Mouse (Mus musculus): Measurements from ENCODE around the gene Pafah1b2. TPM values are rescaled to one million over a fixed set of nuclear protein-coding genes. Genes with fewer than 3 reads are reported as not detected.
A peak's percentile ranks its signal among the peaks of the same experiment; 100 is the strongest.

Gene Pafah1b2
- polyA plus RNA-seq, 1 experiment from 2014 or later, result 326 TPM

GRCm38 (mm10) chr9:45958851-45959250, 53.6 kb downstream of the Pafah1b2 start:
- Histone ChIP-seq H3K9me3 (no peaks in the 10 kb centered on the region), H3K4me1 (peaks cover 26% of the 10 kb centered on the region), H3K27me3 (replicated peaks) (no peaks in the 10 kb centered on the region), H3K4me3 (no peak overlapping the region), H3K9ac (no peak overlapping the region), H3K36me3 (peaks cover 32% of the 10 kb centered on the region), H3K4me2 (replicated peaks) (no peak overlapping the region), H3K27ac (no peak overlapping the region)
- no peak for ATAC-seq (ENCODE audit: low FRiP score, low read depth)
- WGBS, result 54% methylated on average over 4 of the region's 4 CpGs

- no peak for ATAC-seq (ENCODE audit: low FRiP score, low read depth)
- WGBS, result 66% methylated on average over 7 of the region's 7 CpGs
- Histone ChIP-seq H3K9ac (no peak overlapping the region), H3K4me3 (no peak overlapping the region), H3K9me3 (no peaks in the 10 kb centered on the region), H3K27ac (no peak overlapping the region), H3K4me2 (replicated peaks) (no peak overlapping the region), H3K36me3 (peaks cover 25% of the 10 kb centered on the region), H3K27me3 (replicated peaks) (no peaks in the 10 kb centered on the region), H3K4me1 (peaks cover 33% of the 10 kb centered on the region)
These were observed 54.3 kb downstream of the Pafah1b2 start for GRCm38 (mm10) chr9:45958023-45958670.

- peak within 1 kb of the TSS; percentile 89 for H3K4me3 ChIP-seq
- peak; percentile 98 for ATAC-seq (ENCODE audit: low FRiP score, low read depth)
- under 1% methylated on average over 48 of the region's 48 CpGs for WGBS
- peak within 1 kb of the TSS; percentile 95 for H3K4me2 ChIP-seq (replicated peaks)
- no peaks in the 10 kb centered on the region for H3K27me3 ChIP-seq (replicated peaks)
- H3K27ac ChIP-seq, result peak within 1 kb of the TSS; percentile 39
- peaks cover 16% of the 10 kb centered on the region for H3K36me3 ChIP-seq
- H3K4me1 ChIP-seq, result peaks cover 34% of the 10 kb centered on the region
- no peaks in the 10 kb centered on the region for H3K9me3 ChIP-seq
- peak within 1 kb of the TSS; percentile 94 for H3K9ac ChIP-seq
These were observed 57.2 kb downstream of the Pafah1b2 start, which contains the start of gene Sidt2 for GRCm38 (mm10) chr9:45955107-45955963. Sidt2 (minus strand) TSS chr9:45955258.

- peaks cover 24% of the 10 kb centered on the region for H3K36me3 ChIP-seq
- peak overlapping the region; percentile 39 for H3K27ac ChIP-seq
- H3K9ac ChIP-seq, result peak overlapping the region; percentile 94
- H3K9me3 ChIP-seq, result no peaks in the 10 kb centered on the region
- H3K4me1 ChIP-seq, result peaks cover 34% of the 10 kb centered on the region
- peak overlapping the region; percentile 95 for H3K4me2 ChIP-seq (replicated peaks)
- 1% methylated on average over 61 of the region's 63 CpGs for WGBS
- H3K4me3 ChIP-seq, result peak overlapping the region; percentile 89
- no peaks in the 10 kb centered on the region for H3K27me3 ChIP-seq (replicated peaks)
- ATAC-seq (ENCODE audit: low FRiP score, low read depth), result peak; percentile 39; the same call in 1 of the 2 replicates
These were observed 58.0 kb downstream of the Pafah1b2 start for GRCm38 (mm10) chr9:45954294-45955106.

GRCm38 (mm10) chr9:45953511-45954293, 58.8 kb downstream of the Pafah1b2 start:
- WGBS, result 70% methylated on average over 13 of the region's 13 CpGs
- Histone ChIP-seq H3K4me2 (replicated peaks) (peak overlapping the region; percentile 95), H3K27ac (no peak overlapping the region), H3K4me1 (peaks cover 33% of the 10 kb centered on the region), H3K9me3 (no peaks in the 10 kb centered on the region), H3K27me3 (replicated peaks) (no peaks in the 10 kb centered on the region), H3K4me3 (peak overlapping the region; percentile 89), H3K36me3 (peaks cover 30% of the 10 kb centered on the region), H3K9ac (peak overlapping the region; percentile 94)
- ATAC-seq (ENCODE audit: low FRiP score, low read depth), result no peak

- no peak overlapping the region for H3K27ac ChIP-seq
- H3K4me1 ChIP-seq, result peaks cover 25% of the 10 kb centered on the region
- no peak for ATAC-seq (ENCODE audit: low FRiP score, low read depth)
- H3K9me3 ChIP-seq, result no peaks in the 10 kb centered on the region
- H3K27me3 ChIP-seq (replicated peaks), result no peaks in the 10 kb centered on the region
- WGBS, result 86% methylated on average over 7 of the region's 7 CpGs
- peak overlapping the region; percentile 33; the same call in 1 of the 2 replicates for H3K9ac ChIP-seq
- H3K36me3 ChIP-seq, result peaks cover 38% of the 10 kb centered on the region
- no peak overlapping the region for H3K4me3 ChIP-seq
- peak overlapping the region; percentile 95; the same call in 1 of the 2 replicates for H3K4me2 ChIP-seq (replicated peaks)
These were observed 59.6 kb downstream of the Pafah1b2 start for GRCm38 (mm10) chr9:45952890-45953289.

- H3K27ac ChIP-seq, result no peak overlapping the region
- no peak overlapping the region for H3K4me2 ChIP-seq (replicated peaks)
- no peaks in the 10 kb centered on the region for H3K27me3 ChIP-seq (replicated peaks)
- H3K9ac ChIP-seq, result no peak overlapping the region
- peaks cover 46% of the 10 kb centered on the region for H3K36me3 ChIP-seq
- H3K4me1 ChIP-seq, result peaks cover 25% of the 10 kb centered on the region
- no peaks in the 10 kb centered on the region for H3K9me3 ChIP-seq
- ATAC-seq (ENCODE audit: low FRiP score, low read depth), result no peak
- H3K4me3 ChIP-seq, result no peak overlapping the region
- WGBS, result 96% methylated on average over 4 of the region's 4 CpGs
These were observed 60.4 kb downstream of the Pafah1b2 start for GRCm38 (mm10) chr9:45952057-45952456.

- Histone ChIP-seq H3K4me1 (no peaks in the 10 kb centered on the region), H3K9ac (no peak overlapping the region), H3K27ac (no peak overlapping the region), H3K27me3 (replicated peaks) (no peaks in the 10 kb centered on the region), H3K36me3 (peaks cover 91% of the 10 kb centered on the region), H3K4me2 (replicated peaks) (no peak overlapping the region), H3K4me3 (no peak overlapping the region), H3K9me3 (no peaks in the 10 kb centered on the region)
- no peak for ATAC-seq (ENCODE audit: low FRiP score, low read depth)
- WGBS, result 87% methylated on average over 10 of the region's 10 CpGs
These were observed 65.7 kb downstream of the Pafah1b2 start for GRCm38 (mm10) chr9:45946872-45947183.

- Histone ChIP-seq H3K27ac (no peak overlapping the region), H3K27me3 (replicated peaks) (no peaks in the 10 kb centered on the region), H3K9ac (no peak overlapping the region), H3K4me1 (no peaks in the 10 kb centered on the region), H3K4me2 (replicated peaks) (no peak overlapping the region), H3K9me3 (no peaks in the 10 kb centered on the region), H3K4me3 (no peak overlapping the region), H3K36me3 (peaks cover 91% of the 10 kb centered on the region)
- no peak for ATAC-seq (ENCODE audit: low FRiP score, low read depth)
- 89% methylated on average over 16 of the region's 16 CpGs for WGBS
These were observed 66.2 kb downstream of the Pafah1b2 start for GRCm38 (mm10) chr9:45946182-45946871.

GRCm38 (mm10) chr9:45945721-45946120, 66.8 kb downstream of the Pafah1b2 start:
- H3K4me3 ChIP-seq, result no peak overlapping the region
- no peaks in the 10 kb centered on the region for H3K4me1 ChIP-seq
- no peaks in the 10 kb centered on the region for H3K27me3 ChIP-seq (replicated peaks)
- no peak overlapping the region for H3K27ac ChIP-seq
- H3K9me3 ChIP-seq, result no peaks in the 10 kb centered on the region
- no peak overlapping the region for H3K4me2 ChIP-seq (replicated peaks)
- 94% methylated on average over 13 of the region's 13 CpGs for WGBS
- peaks cover 97% of the 10 kb centered on the region for H3K36me3 ChIP-seq
- no peak for ATAC-seq (ENCODE audit: low FRiP score, low read depth)
- no peak overlapping the region for H3K9ac ChIP-seq
